Mouse (Mus musculus): ENCODE measurements at regions not wholly inside any gene's neighbourhood (a gene's known extent, or its start where the extent isn't known, plus 50 kb on each side); places are given as distances from the start of the nearest gene placed in this dataset.
"Not testable (repeated sequence)": the region's sequence is repeated elsewhere in the genome, so short reads cannot be mapped to it uniquely, and the experiment has no call there.

DNA sequence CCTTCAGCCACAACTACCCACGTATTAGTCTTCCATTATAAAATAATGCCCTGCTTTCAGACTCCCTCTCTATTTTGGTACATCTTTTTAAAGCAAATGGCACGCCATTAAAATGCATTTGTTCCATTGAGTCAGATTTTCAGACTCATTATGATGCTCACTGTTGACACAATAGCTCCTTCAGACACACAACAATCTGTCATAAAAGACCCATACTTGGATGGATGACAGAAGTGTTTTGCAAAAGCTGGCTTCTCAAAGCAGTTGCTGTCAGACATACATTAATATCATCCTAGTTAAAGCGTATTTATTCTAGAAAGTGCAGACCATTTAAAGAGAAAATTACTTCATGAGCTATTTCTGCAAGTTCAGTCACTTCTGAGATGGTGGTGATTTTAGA is 106.0 kb downstream of the Sox4 start:
- ATAC-seq (replicated peaks; ENCODE audit: low FRiP score, low TSS enrichment, poor library complexity, severe bottlenecking), result no peak

DNA sequence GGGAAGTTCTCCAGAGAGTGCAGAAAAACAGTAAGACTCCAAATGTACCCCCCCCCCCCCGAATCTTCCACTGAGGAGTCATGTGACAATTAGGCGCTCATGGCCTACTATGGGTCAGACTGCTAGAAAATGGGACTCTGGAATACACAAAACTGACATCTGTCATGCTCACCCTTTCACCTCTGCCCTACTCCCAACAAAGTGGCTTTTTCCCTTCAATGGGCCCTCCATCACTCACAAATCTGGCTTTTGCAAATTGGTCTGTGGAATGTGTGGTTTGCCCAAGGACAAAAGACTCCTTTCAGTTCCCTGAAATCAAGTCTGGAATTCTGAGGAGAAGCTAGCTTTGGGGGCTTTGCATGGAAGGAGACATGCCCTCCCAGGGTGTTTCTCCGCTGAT is 109.0 kb downstream of the Sox4 start:
- ATAC-seq (replicated peaks; ENCODE audit: low FRiP score, low TSS enrichment, poor library complexity, severe bottlenecking), result no peak

DNA sequence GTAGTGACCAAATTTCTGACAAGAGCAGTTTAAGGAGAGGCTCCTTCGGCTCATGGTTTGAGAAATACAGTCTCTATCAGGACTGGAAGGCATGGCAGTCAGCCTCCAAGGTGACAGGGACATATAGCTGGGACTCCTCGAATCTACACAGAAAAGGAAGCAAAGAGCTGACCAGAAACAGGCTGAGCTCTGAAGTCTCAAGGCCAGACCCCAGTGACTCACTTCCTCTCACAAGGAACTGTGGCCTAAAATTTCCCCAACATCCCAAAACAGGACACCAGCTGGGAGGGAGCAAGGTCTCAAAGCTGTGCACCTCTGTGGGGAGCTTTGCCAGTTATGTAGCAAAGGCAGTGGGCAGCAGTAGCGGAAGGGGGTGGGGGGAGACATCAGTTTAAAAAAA is 110.7 kb downstream of the Sox4 start:
- no peak for ATAC-seq (replicated peaks; ENCODE audit: low FRiP score, low TSS enrichment, poor library complexity, severe bottlenecking)

- no peak for ATAC-seq (replicated peaks; ENCODE audit: low FRiP score, low TSS enrichment, poor library complexity, severe bottlenecking)
These were observed 113.4 kb downstream of the Sox4 start for GRCm38 (mm10) chr13:28840142-28840541.

- peak; percentile 98 for ATAC-seq (replicated peaks; ENCODE audit: low FRiP score, low TSS enrichment, poor library complexity, severe bottlenecking)
These were observed 114.4 kb downstream of the Sox4 start for GRCm38 (mm10) chr13:28839084-28839483.

DNA sequence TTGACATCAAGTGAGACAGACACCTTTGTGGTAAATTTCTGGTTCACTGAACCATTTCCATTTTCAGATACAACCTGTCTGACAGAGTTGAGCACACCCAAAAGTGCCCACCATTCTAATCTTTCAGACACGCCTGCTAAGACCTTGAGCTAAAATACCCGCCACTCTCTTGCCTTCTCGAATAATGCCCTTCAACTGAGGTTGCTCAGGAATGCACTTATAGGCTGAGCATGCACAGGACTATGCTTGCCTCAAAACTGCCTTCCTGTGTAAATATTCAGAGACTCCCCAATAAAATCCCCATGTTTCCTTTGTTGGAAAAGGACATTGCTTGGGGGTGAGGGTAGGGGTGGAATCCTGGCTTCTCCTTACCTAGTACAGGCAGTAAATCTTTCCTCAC is 115.3 kb downstream of the Sox4 start:
- no peak for ATAC-seq (replicated peaks; ENCODE audit: low FRiP score, low TSS enrichment, poor library complexity, severe bottlenecking)

DNA sequence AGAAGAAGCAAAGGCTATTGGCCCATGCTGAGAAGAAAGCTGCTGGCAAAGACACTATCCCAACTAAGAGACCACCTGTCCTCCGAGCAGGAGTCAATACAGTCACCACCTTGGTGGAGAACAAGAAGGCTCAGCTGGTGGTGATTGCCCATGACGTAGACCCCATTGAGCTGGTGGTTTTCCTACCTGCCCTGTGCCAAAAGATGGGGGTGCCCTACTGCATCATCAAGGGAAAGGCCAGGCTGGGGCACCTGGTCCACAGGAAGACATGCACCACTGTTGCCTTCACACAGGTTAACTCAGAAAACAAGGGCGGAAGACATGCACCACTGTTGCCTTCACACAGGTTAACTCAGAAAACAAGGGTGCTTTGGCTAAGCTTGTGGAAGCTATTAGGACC is 116.3 kb downstream of the Sox4 start:
- ATAC-seq (replicated peaks; ENCODE audit: low FRiP score, low TSS enrichment, poor library complexity, severe bottlenecking), result not testable (repeated sequence)

- no peak for ATAC-seq (replicated peaks; ENCODE audit: low FRiP score, low TSS enrichment, poor library complexity, severe bottlenecking)
These were observed 119.8 kb downstream of the Sox4 start for GRCm38 (mm10) chr13:28833700-28834065.

DNA sequence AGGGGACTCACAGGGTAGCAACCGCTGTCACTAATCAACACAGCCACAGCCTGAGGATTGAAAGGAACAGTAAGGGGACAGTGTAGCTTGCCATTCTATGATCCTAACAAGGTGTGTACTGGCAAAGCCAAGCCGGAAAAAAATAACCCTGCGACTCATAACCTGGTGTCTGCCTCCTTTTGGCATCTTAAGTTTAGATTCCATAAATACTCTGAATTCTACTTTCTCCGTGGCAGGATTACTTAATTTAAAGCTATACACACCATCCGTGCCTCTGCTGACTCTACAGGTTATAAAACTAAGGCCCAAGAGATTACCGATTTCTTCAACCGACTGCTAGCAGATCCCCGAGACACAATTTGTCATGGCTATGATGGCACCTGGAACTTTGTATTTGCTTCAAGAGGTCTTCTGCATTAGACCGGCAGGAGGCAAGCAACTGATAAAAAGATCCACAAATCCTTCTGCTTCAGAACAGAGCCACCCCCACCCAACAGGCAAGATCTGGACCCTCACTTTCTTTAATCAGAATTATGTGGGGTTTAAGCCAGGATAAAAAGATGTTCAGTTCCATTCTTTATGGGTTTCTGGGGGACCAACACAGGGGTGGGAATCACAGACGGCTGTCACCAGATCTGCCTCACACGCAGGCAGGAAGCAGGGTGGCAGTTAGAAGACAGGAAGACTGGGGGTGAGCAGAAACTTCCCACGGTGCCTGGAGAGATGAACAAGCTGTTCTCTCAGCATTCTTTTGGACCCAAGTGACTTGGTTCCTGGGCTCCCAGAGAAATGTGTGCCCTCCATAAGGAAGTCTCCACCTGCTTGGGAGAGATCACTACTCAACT is 120.4 kb downstream of the Sox4 start:
- ATAC-seq (replicated peaks; ENCODE audit: low FRiP score, low TSS enrichment, poor library complexity, severe bottlenecking), result peak; percentile 59

GRCm38 (mm10) chr13:28826284-28826683 is 127.2 kb downstream of the Sox4 start:
- no peak for ATAC-seq (replicated peaks; ENCODE audit: low FRiP score, low TSS enrichment, poor library complexity, severe bottlenecking)

DNA sequence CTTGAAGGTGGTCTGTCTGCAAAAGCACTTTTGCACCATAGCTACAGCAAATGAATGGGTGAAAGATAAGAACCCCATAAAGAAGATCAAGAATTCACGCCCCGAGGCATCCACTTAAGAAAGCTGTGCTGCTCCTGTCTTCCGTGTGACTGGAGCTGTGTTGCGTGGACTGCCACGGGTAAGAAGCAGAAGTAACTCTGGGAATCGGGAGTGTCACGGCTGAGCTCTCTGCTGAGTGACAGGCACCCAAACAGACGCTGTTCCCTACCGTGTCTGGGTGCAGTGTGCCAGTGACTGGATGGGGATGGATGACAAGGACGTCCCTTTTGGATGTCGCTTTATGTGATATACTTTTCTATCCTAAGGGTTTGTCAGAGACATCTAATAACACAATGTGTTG is 129.5 kb downstream of the Sox4 start:
- ATAC-seq (replicated peaks; ENCODE audit: low FRiP score, low TSS enrichment, poor library complexity, severe bottlenecking), result no peak

DNA sequence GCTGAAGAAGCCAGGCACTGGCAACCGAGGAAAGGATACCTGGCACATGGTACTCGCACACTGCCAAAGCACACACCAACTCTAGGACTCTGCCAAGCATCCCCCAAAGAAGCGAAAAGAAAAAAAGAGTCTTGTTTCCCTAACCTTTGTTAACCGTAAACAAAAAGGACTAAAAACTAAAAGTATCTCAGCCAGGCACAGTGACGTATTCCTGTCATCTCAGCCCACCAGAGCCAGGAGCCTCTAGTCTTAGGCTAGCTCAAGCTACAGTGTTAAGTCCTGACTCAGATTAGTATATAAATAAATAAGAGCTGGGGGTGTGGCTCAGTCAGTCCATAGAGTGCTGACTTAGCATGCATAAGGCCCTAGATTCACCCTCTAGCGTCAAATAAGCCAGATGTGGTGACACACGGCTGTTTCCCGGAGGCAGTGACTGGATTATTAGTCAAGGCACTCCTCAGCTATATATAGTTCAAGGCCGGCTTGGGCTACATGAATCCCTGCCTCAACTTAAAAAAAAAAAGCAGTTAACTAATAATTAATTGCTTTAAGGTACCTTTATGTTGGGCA is 130.1 kb downstream of the Sox4 start:
- ATAC-seq (replicated peaks; ENCODE audit: low FRiP score, low TSS enrichment, poor library complexity, severe bottlenecking), result 0 out of 2 replicates have a peak, but pooled peaks have one; percentile 50

- no peak for ATAC-seq (replicated peaks; ENCODE audit: low FRiP score, low TSS enrichment, poor library complexity, severe bottlenecking)
These were observed 132.5 kb downstream of the Sox4 start for GRCm38 (mm10) chr13:28820868-28821533.

GRCm38 (mm10) chr13:28814127-28814526 is 139.4 kb downstream of the Sox4 start:
- no peak for ATAC-seq (replicated peaks; ENCODE audit: low FRiP score, low TSS enrichment, poor library complexity, severe bottlenecking)

- ATAC-seq (replicated peaks; ENCODE audit: low FRiP score, low TSS enrichment, poor library complexity, severe bottlenecking), result no peak
These were observed 141.6 kb downstream of the Sox4 start for GRCm38 (mm10) chr13:28811667-28812575.

DNA sequence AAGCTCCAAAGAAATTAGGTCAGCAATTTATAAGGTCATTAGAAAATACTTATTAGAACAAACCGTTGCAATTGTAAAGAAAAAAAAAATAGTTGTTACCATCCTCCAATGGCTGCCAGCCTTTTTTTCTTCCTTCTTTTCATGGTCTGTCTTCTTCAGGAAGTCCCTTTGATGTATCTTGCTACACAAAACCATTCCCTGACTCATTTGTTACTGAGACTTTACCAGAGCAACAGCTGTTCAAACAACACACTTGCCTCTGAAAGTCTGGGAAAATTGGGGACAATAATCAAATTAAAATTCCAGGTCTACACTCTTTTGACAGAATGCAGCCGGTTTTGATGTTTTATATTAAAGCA is 142.5 kb downstream of the Sox4 start:
- ATAC-seq (replicated peaks; ENCODE audit: low FRiP score, low TSS enrichment, poor library complexity, severe bottlenecking), result no peak

- ATAC-seq (replicated peaks; ENCODE audit: low FRiP score, low TSS enrichment, poor library complexity, severe bottlenecking), result no peak
These were observed 143.0 kb downstream of the Sox4 start for GRCm38 (mm10) chr13:28810326-28811080.

DNA sequence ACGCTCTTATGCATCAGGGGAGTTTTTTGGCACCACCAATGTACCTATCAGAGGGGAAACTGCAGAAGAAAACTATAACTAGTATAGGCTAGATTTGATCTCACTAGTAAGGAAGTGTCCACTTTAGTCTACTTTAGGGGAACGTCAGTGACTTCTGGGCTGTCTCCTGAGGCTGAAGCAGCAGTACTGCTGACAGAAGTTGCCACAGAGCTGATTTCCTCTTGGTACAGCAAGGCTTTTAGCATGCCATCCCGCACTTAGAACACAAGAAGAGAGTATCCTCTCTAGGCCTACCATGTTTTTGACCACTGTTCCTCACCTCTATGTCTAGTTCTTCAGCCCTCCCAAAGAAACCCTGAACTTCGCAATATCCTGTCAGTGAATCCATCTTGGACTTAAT is 148.2 kb downstream of the Sox4 start:
- ATAC-seq (replicated peaks; ENCODE audit: low FRiP score, low TSS enrichment, poor library complexity, severe bottlenecking), result no peak

Data from megakaryocyte-erythroid progenitor cell, adult 5-6 weeks (primary cell).